Mouse (Mus musculus) embryonic facial prominence, embryonic 11.5 days (tissue): Measurements from ENCODE around the gene Stk17b. TPM values are rescaled to one million over a fixed set of nuclear protein-coding genes. Genes with fewer than 3 reads are reported as not detected.

Source experiments
- ATAC-seq: fragments of 200-750 bp; cut with Nextera tagmentation; replicated peaks from 2 replicates; pipeline ENCODE4 v1.8.0; 2017; ENCODE audit warnings: low read depth; ENCODE audit not compliant: insufficient number of reproducible peaks, low FRiP score, low TSS enrichment
- DNase-seq: peaks from one replicate; pipeline ENCODE4 v3.0.0-alpha.2; 2015; ENCODE audit warnings: low spot score
- H3K27ac ChIP-seq: fragments of 300-500 bp; sonication (generic); replicated peaks from 2 replicates; pipeline ENCODE4 v1.5.1; 2014; ENCODE audit warnings: mild to moderate bottlenecking, low read depth, low read length, control low read depth
- H3K27me3 ChIP-seq: fragments of 300-500 bp; sonication (generic); 2 replicates; pipeline ENCODE4 v1.6.1; 2014; ENCODE audit warnings: mild to moderate bottlenecking, low read length, moderate library complexity, mixed read lengths; ENCODE audit not compliant: control insufficient read depth, insufficient read depth
- H3K36me3 ChIP-seq: fragments of 300-500 bp; sonication (generic); replicated peaks from 2 replicates; pipeline ENCODE4 v1.6.1; 2014; ENCODE audit warnings: low read depth, mild to moderate bottlenecking, low read length, moderate library complexity, mixed read lengths; ENCODE audit not compliant: control insufficient read depth, insufficient read depth
- H3K4me1 ChIP-seq: fragments of 300-500 bp; sonication (generic); 2 replicates; pipeline ENCODE4 v1.6.1; 2014; ENCODE audit warnings: low read length, mixed read lengths; ENCODE audit not compliant: control insufficient read depth, insufficient read depth
- H3K4me2 ChIP-seq: fragments of 300-500 bp; sonication (generic); 2 replicates; pipeline ENCODE4 v1.6.1; 2014; ENCODE audit warnings: low read depth, mild to moderate bottlenecking, control low read depth, low read length, moderate library complexity
- H3K4me3 ChIP-seq: fragments of 300-500 bp; sonication (generic); 2 replicates; pipeline ENCODE4 v1.5.1; 2014; ENCODE audit warnings: low read depth, low read length, control low read depth
- H3K9ac ChIP-seq: fragments of 300-500 bp; sonication (generic); replicated peaks from 2 replicates; pipeline ENCODE4 v1.6.1; 2014; ENCODE audit warnings: mild to moderate bottlenecking, control low read depth, low read length
- H3K9me3 ChIP-seq: fragments of 300-500 bp; sonication (generic); replicated peaks from 2 replicates; pipeline ENCODE4 v1.6.1; 2016; ENCODE audit warnings: mild to moderate bottlenecking, low read length, inconsistent platforms, mixed read lengths; ENCODE audit not compliant: control insufficient read depth
- WGBS: fragments of 180-500 bp; shearing (Covaris S2); extraction: QIAGEN DNeasy Blood & Tissue Kit; methylation state at CpG from one replicate; pipeline ENCODE4 v1.1.7; 2014; 5-methylcytosine and 5-hydroxymethylcytosine counted together
- polyA plus RNA-seq: library from polyadenylated mRNA; unstranded; fragments of >200 nt; fragmentation: Nextera tagmentation; extraction: Ambion mirVana; gene quantifications from 2 replicates; pipeline ENCODE4 v1.2.1, GENCODE M21; 2014

Stk17b gene
- polyA plus RNA-seq, 1 experiment from 2014 or later: 13.3 TPM

- no peak overlapping the region for H3K4me2 ChIP-seq
- no peaks in the 10 kb centered on the region for H3K4me1 ChIP-seq
- ATAC-seq: no peak
- no peak overlapping the region for H3K9ac ChIP-seq
- no peaks in the 10 kb centered on the region for H3K36me3 ChIP-seq
- no peak overlapping the region for H3K27ac ChIP-seq
- WGBS: 73% methylated on average over 4 of the region's 4 CpGs
- H3K9me3 ChIP-seq: no peaks in the 10 kb centered on the region
- no peaks in the 10 kb centered on the region for H3K27me3 ChIP-seq
- no peak overlapping the region for H3K4me3 ChIP-seq
- DNase-seq: no peak
These were observed 10.6 kb upstream of the Stk17b start for GRCm38 (mm10) chr1:53795591-53795990.

- H3K4me3 ChIP-seq: no peak overlapping the region
- no peak for ATAC-seq
- H3K36me3 ChIP-seq: no peaks in the 10 kb centered on the region
- H3K27ac ChIP-seq: no peak overlapping the region
- H3K9me3 ChIP-seq: no peaks in the 10 kb centered on the region
- no peak for DNase-seq
- no peaks in the 10 kb centered on the region for H3K27me3 ChIP-seq
- H3K9ac ChIP-seq: no peak overlapping the region
- no peaks in the 10 kb centered on the region for H3K4me1 ChIP-seq
- no peak overlapping the region for H3K4me2 ChIP-seq
- 91% methylated on average over 5 of the region's 5 CpGs for WGBS
These were observed 10.1 kb upstream of the Stk17b start for GRCm38 (mm10) chr1:53795081-53795480.

GRCm38 (mm10) chr1:53794279-53794678 is 9.3 kb upstream of the Stk17b start:
- Histone ChIP-seq H3K36me3 (no peaks in the 10 kb centered on the region), H3K27ac (no peak overlapping the region), H3K9me3 (no peaks in the 10 kb centered on the region), H3K9ac (no peak overlapping the region), H3K4me2 (no peak overlapping the region), H3K4me3 (no peak overlapping the region), H3K4me1 (no peaks in the 10 kb centered on the region), H3K27me3 (no peaks in the 10 kb centered on the region)
- DNase-seq (no peak), ATAC-seq (no peak)
- 86% methylated on average over 2 of the region's 2 CpGs for WGBS

DNA sequence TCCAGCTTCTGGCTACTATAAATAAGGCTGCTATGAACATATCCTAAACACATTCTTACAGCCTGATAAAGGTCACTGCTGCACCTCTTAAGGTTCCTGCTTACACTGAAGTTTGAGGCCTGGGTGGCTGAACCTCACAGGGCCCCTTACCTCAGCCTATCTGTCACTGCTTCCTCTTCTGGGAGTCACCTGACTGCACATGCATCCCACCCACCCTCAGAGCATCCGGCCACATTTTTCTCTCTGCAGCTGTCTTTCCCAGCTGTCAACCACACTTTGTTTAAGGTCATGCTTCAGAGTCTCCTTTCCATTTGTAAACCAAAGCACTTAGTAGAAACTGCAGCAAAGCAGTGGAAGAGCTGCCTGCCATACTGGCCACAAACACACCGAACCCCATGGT is 6.3 kb upstream of the Stk17b start:
- DNase-seq (no peak), ATAC-seq (no peak)
- Histone ChIP-seq H3K4me1 (no peaks in the 10 kb centered on the region), H3K36me3 (no peaks in the 10 kb centered on the region), H3K27me3 (no peaks in the 10 kb centered on the region), H3K9me3 (no peaks in the 10 kb centered on the region), H3K27ac (no peak overlapping the region), H3K9ac (no peak overlapping the region), H3K4me2 (no peak overlapping the region), H3K4me3 (no peak overlapping the region)
- 79% methylated on average over 2 of the region's 2 CpGs for WGBS

- peak; percentile 30 for ATAC-seq
- H3K27me3 ChIP-seq: no peaks in the 10 kb centered on the region
These were observed 718 bp downstream of the Stk17b start for GRCm38 (mm10) chr1:53784291-53784720.

DNA sequence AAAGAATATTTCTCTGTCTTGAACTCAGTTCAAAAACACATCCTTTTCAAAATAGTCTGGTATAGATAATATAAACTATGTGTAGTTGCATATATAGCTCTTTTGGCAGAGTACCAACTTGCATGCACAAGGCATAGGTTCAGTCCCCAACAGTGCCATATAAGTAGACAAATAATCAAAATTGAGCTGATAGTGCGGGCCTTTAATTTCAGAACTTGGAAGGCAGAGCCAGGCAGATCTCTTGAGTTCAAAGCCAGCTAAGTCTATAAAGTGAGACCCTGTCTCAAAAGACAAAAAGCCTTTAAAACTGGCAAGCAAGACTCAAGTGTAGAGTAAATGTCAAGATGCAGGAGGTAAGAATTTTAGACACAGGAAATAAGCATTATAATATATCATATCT is 2.1 kb downstream of the Stk17b start:
- no peak overlapping the region for H3K4me3 ChIP-seq
- no peak overlapping the region for H3K4me2 ChIP-seq
- 97% methylated on average over 1 of the region's 1 CpGs for WGBS
- no peaks in the 10 kb centered on the region for H3K4me1 ChIP-seq
- ATAC-seq: no peak
- H3K27ac ChIP-seq: no peak overlapping the region
- no peak overlapping the region for H3K9ac ChIP-seq
- H3K36me3 ChIP-seq: no peaks in the 10 kb centered on the region
- no peaks in the 10 kb centered on the region for H3K9me3 ChIP-seq
- H3K27me3 ChIP-seq: no peaks in the 10 kb centered on the region
- no peak for DNase-seq

More at GRCm38 (mm10) chr1:53784291-53784720, 718 bp downstream of the Stk17b start:
- Histone ChIP-seq H3K9ac (peak overlapping the region; percentile 71), H3K9me3 (no peaks in the 10 kb centered on the region), H3K4me1 (no peaks in the 10 kb centered on the region), H3K36me3 (no peaks in the 10 kb centered on the region), H3K4me2 (peak overlapping the region; percentile 59), H3K4me3 (peak overlapping the region; percentile 64), H3K27ac (no peak overlapping the region)
- peak; percentile 36 for DNase-seq
- WGBS: under 1% methylated on average over 17 of the region's 17 CpGs

DNA sequence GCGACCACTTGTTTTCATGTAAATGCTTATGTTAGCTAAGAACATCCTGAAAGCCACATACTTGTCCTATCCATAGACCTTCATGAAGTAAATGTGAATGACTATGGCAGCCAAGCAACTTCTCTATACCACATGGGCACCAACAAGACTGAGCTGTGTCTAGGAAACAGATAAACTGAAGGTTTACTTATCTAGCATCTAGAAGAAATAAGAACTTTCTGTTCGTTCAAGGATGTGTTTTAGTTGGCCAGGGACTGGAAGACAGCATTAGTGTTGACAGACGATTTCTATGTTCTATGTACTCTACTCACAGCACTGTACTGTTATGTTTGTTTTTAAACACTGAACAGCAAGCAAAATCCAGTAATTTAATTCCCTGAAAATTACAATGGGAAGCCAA is 2.9 kb downstream of the Stk17b start:
- Histone ChIP-seq H3K27ac (no peak overlapping the region), H3K4me1 (no peaks in the 10 kb centered on the region), H3K36me3 (no peaks in the 10 kb centered on the region), H3K9ac (no peak overlapping the region), H3K9me3 (no peaks in the 10 kb centered on the region), H3K4me3 (no peak overlapping the region), H3K4me2 (no peak overlapping the region), H3K27me3 (no peaks in the 10 kb centered on the region)
- DNase-seq (no peak), ATAC-seq (no peak)
- WGBS: 82% methylated on average over 3 of the region's 3 CpGs

DNA sequence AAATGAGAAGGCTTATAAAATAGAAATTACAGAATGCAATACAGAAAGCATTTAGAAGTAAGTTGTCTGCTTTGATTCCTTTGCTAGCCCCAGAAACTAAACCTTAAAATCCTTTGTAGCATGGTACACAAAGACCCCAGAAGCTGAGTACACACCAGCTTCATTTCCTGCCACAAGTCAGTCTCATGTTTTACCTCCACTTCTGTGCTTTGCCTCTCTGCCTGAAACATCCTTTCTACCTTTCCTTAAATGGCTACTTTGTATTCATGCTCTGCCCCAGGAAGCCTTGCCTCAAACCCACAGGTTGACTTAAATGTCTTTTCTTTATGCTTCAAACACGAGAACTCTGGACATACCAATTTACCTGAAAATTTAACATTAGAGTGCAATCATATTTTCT is 3.7 kb downstream of the Stk17b start:
- Histone ChIP-seq H3K27me3 (no peaks in the 10 kb centered on the region), H3K4me3 (no peak overlapping the region), H3K27ac (no peak overlapping the region), H3K36me3 (no peaks in the 10 kb centered on the region), H3K4me1 (no peaks in the 10 kb centered on the region), H3K9me3 (no peaks in the 10 kb centered on the region), H3K9ac (no peak overlapping the region), H3K4me2 (no peak overlapping the region)
- 69% methylated on average over 1 of the region's 1 CpGs for WGBS
- DNase-seq (no peak), ATAC-seq (no peak)
